Mouse (Mus musculus): ENCODE results near the gene Zfhx3.

Gene Zfhx3

GRCm38 (mm10) chr8:108089632-108090031, 147.2 kb downstream of the Zfhx3 start:
- no peak for DNase-seq (ENCODE audit: low read depth, low spot score)

GRCm38 (mm10) chr8:108098598-108098997, 156.2 kb downstream of the Zfhx3 start:
- no peak for DNase-seq (ENCODE audit: low read depth, low spot score)

- DNase-seq (ENCODE audit: low read depth, low spot score) = peak; percentile 62
Observed at GRCm38 (mm10) chr8:108101131-108101530, 158.7 kb downstream of the Zfhx3 start.

- DNase-seq (ENCODE audit: low read depth, low spot score) = peak; percentile 28
Observed at GRCm38 (mm10) chr8:108101978-108102865, 159.8 kb downstream of the Zfhx3 start.

- no peak for DNase-seq (ENCODE audit: low read depth, low spot score)
Observed at GRCm38 (mm10) chr8:108104471-108105098, 162.1 kb downstream of the Zfhx3 start.

GRCm38 (mm10) chr8:108125053-108125452, 182.6 kb downstream of the Zfhx3 start:
- DNase-seq (ENCODE audit: low read depth, low spot score) = peak; percentile 47

GRCm38 (mm10) chr8:108125491-108125890, 183.0 kb downstream of the Zfhx3 start:
- no peak for DNase-seq (ENCODE audit: low read depth, low spot score)

GRCm38 (mm10) chr8:108146536-108146935, 204.1 kb downstream of the Zfhx3 start:
- no peak for DNase-seq (ENCODE audit: low read depth, low spot score)

GRCm38 (mm10) chr8:108148599-108149249, 206.3 kb downstream of the Zfhx3 start:
- no peak for DNase-seq (ENCODE audit: low read depth, low spot score)

- no peak for DNase-seq (ENCODE audit: low read depth, low spot score)
Observed at GRCm38 (mm10) chr8:108170804-108171203, 228.4 kb downstream of the Zfhx3 start.

- DNase-seq (ENCODE audit: low read depth, low spot score) = no peak
Observed at GRCm38 (mm10) chr8:108183296-108183695, 240.9 kb downstream of the Zfhx3 start.

- no peak for DNase-seq (ENCODE audit: low read depth, low spot score)
Observed at GRCm38 (mm10) chr8:108183948-108184347, 241.5 kb downstream of the Zfhx3 start.

GRCm38 (mm10) chr8:108186289-108186688, 243.8 kb downstream of the Zfhx3 start:
- no peak for DNase-seq (ENCODE audit: low read depth, low spot score)

- no peak for DNase-seq (ENCODE audit: low read depth, low spot score)
Observed at GRCm38 (mm10) chr8:108188044-108188443, 245.6 kb downstream of the Zfhx3 start.

- DNase-seq (ENCODE audit: low read depth, low spot score) = no peak
Observed at GRCm38 (mm10) chr8:108194571-108194970, 252.1 kb downstream of the Zfhx3 start.

GRCm38 (mm10) chr8:108215026-108215425, 272.6 kb downstream of the Zfhx3 start:
- DNase-seq (ENCODE audit: low read depth, low spot score) = no peak

GRCm38 (mm10) chr8:108218171-108218840, 275.9 kb downstream of the Zfhx3 start:
- no peak for DNase-seq (ENCODE audit: low read depth, low spot score)

- no peak for DNase-seq (ENCODE audit: low read depth, low spot score)
Observed at GRCm38 (mm10) chr8:108220511-108220910, 278.1 kb downstream of the Zfhx3 start.

- no peak for DNase-seq (ENCODE audit: low read depth, low spot score)
Observed at GRCm38 (mm10) chr8:108222091-108222490, 279.6 kb downstream of the Zfhx3 start.

- DNase-seq (ENCODE audit: low read depth, low spot score) = no peak
Observed at GRCm38 (mm10) chr8:108232326-108232725, 289.9 kb downstream of the Zfhx3 start.

- DNase-seq (ENCODE audit: low read depth, low spot score) = no peak
Observed at GRCm38 (mm10) chr8:108234481-108234880, 292.0 kb downstream of the Zfhx3 start.

- peak; percentile 38 for DNase-seq (ENCODE audit: low read depth, low spot score)
Observed at GRCm38 (mm10) chr8:108236715-108237114, 294.3 kb downstream of the Zfhx3 start.

Data from brain, adult 2 months (tissue).